Mouse (Mus musculus): ENCODE data around the gene Lonp2.

Gene Lonp2

DNA sequence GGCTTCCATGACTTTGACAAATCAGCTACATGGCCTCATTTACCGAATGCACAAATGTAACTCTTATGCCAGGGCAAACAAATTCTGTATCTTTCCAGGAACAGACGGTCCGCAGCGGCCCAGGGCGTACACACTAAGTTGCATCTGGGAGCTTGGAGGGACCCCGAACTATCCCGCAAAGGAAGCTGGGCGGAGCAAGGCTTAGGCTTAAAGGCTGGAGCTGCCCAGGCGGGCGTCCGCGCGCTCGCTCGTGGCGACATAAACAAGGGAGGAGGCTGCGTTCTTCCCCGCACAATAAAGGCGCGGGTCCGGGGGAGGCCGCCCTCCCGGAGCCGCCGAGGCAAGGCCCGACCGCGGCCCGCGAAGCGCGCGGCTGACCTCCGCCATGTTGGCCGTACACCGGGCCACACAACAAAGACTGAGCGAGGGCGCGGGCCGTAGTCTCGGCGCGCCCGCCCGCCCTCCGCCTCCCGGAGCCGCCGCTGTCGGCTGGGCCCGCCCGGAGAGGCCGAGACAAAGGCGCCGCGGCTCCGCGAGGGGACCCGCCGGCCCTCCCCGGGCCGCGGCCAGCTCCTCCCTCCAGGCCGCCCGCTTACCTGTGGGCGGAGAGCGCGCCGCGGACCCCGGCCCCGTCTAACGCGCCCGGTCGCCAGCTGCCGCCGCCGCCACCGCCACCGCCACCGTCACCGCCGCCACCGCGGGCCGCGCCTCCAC lies 121.5 kb downstream of the Lonp2 start, which contains the start of the genes Gm10638 and Siah1a:
Gene Gm10638 (plus strand): TSS at position 479 of the 714 bp plus-strand sequence.
Gene Siah1a (minus strand): TSS at position 714 of the 714 bp plus-strand sequence.
- in situ Hi-C loops (cut with MboI, MseI), result loop anchor here (10.0 kb wide), 1 partner anchor 121 kb away; the partner anchor contains the start of gene Lonp2

DNA sequence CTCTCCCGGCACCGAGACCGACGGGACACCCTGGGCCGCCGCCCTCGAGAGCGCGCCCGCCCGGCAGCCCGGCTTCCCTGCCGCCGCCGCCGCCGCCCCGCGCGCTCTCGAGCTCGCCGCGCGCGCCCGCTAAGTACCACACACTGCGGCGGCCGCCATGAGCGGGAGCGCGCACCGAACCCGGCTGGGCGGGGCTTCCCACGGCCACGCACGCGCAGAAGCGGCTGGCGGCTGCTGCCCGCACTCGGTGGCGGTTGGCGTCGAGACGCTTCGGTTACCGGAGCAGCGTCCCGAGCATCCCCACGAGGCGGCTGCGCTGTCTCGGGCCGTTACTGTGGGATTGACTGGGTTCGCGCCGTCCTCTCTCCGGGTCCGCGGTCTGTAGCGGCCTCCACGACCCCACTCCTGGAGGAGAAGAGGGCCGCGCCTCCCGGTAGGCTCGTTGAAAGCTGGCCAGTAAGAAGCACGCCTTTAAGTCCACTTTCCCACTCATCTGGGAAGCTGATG lies 122.1 kb downstream of the Lonp2 start:
- in situ Hi-C loops (cut with MboI, MseI), result loop anchor here (10.0 kb wide), 1 partner anchor 121 kb away; the partner anchor contains the start of gene Lonp2

DNA sequence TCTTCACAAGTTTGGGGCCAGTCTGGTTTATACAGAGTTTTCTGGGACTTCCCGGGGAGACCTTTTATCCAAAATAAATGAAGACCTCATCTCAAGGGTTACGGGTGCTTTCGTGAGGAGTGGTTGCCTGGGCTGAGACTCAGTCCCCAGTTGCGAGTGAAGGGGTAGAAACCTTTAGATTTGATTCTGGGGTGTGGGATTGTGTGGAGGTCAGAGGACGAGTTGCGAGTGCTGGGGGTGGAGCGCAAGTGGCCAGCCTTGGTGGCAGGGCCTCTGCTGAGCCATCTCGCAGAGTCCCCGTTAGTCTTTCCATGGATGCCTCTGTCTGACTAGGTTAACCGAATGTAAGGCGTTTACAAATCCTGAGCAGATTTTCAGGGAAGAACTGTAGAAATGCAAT lies 122.7 kb downstream of the Lonp2 start:
- in situ Hi-C loops (cut with MboI, MseI), result loop anchor here (10.0 kb wide), 1 partner anchor 122 kb away; the partner anchor contains the start of gene Lonp2

DNA sequence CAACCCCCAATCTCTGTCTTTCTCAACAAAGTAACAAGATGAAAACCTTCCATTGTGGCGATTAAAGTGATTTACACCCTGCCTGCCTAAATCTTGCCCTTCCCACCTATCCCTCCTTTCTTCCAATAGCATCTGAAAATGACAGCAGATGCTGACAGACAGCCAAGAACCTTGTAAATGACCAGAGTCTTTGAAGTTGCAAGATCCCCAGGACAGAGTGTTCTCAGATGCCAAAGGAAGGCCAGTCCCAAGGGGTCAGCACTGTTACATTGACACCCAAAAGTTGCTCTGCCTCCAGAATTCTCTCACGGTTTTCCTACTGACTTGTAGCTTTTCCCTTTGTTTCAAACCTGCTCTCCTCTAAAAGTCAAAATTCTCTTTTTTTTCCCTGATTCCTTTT lies 126.0 kb downstream of the Lonp2 start:
- in situ Hi-C loops (cut with MboI, MseI), result loop anchor here (10.0 kb wide), 1 partner anchor 125 kb away; the partner anchor contains the start of gene Lonp2

DNA sequence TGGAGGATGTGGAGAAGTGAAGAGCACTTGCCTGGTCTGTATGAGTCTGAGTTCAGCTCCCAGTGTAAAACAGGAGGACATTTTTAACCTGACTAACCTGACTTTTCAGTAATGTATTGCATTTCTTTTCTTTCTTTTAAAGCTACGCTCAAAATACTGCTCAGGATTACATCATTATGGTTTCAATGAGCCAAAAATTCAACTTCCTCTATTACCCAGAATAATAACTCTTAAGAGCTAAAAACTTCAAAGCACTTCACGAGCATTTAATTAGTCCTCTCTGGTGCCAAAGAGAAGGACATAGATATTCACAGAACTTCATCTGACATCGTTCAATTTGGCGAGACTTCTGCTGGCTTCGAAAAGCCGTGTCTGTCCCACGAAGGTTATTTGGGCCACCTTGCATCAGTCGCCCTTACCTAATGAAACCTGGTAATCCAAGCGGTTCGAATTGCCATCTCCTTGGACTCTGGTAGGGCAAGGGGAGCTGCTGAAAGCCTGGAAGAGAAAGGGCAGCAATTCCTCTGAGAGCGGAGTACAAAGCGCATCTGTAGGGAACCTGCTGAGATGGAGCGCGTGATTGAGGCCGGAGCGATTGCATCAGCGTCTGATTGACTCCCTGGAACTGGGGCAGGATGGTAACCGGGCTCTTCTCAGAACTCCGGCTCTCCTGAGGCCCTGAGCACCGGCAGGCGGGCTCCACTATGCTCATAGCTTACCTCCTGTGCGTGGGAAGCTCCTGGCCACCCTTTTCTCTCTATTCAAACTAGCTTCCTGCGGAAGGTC lies 133.3 kb downstream of the Lonp2 start:
- in situ Hi-C loops (cut with MboI, MseI), result no loop called here

DNA sequence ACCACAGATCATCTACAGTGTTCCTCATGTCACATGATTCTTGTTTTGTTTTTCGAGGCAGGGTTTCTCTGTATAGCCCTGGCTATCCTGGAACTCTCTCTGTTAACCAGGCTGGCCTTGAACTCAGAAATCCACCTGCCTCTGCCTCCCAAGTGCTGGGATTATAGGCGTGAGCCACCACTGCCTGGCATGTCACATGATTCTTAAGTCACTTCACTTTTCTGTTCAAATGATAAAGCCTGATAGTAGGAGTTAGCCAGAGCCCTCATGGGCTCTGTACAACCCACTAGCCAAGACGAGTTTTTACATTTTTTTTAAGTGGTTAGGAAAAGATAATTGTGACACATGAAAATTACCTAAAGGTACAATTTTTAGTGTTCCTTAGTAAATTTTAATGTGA lies 134.8 kb downstream of the Lonp2 start:
- in situ Hi-C loops (cut with MboI, MseI), result no loop called here

DNA sequence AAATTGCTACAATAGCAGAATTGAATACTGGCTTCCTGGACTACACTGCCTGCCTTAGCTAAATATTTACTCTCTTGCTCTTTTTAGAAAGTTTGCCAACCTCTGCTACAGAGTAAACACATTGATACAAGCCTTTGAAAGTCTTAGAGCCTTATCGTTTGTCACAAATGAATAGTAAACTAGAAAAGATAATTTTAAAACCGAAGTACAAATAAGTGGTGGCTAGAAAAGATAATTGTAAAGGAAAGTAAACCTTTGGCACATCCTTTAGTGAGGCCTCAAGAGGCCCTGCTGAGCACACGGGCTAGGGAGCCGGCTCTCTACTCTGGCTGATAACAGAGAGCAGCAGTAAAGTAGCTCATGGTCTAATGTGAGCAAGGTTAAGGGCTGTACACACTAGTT lies 135.2 kb downstream of the Lonp2 start:
- in situ Hi-C loops (cut with MboI, MseI), result no loop called here

DNA sequence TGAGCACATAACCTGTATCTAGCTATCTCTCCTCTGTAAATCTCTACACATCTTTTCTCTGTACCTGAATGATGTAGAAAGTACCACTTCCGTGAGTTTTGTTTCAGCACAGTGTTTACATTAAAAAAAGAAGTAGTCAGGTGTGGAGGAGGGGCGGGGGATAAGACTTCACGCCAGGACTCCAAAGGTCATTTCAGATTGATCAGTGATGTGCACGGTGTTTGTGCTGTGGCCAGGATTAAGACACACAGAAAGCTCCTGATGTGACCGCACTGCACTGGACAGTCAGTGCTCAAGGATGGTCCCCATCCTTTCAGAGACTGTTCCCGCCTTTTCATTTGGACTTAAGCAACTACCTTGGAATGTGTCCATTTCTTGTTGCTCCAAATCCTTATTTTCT lies 136.9 kb downstream of the Lonp2 start:
- in situ Hi-C loops (cut with MboI, MseI), result no loop called here

DNA sequence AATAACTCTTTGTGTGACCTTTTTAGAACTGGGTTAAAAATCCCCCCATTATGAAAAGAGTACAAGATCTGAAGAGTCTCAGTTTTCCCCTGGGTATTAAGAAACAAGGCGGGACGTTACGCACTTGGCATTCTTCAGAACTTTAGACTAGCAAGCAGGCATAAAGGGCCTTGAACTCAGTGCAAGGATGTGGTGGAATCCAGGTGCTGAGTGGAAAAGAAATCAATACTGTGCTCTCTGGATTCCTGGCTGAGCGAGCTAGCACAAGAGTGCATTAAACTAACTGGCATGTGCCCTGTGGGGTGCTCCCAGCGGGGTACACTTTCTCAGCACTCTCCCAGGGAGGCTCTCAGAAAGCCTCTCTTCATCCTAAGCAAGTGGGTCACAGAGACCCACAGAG lies 139.0 kb downstream of the Lonp2 start:
- in situ Hi-C loops (cut with MboI, MseI), result no loop called here

DNA sequence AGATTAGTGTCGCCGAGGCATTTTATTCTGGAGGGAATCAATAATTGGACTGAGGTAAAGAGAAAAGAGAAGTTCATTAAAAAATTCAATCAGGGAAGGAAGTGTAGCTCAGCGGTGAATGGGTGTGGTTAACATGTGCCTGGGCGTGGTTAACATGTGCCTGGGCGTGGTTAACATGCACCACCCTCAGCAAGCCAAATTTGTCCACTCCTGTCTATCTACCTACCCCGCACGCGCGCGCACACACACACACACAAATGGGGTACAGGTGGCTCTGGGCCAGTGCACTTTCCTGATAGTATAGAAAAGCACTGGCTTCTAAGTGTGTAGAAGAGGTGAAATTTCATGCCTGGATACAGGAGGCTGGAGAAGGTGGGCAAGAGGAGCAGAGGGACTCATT lies 141.3 kb downstream of the Lonp2 start:
- in situ Hi-C loops (cut with MboI, MseI), result no loop called here

DNA sequence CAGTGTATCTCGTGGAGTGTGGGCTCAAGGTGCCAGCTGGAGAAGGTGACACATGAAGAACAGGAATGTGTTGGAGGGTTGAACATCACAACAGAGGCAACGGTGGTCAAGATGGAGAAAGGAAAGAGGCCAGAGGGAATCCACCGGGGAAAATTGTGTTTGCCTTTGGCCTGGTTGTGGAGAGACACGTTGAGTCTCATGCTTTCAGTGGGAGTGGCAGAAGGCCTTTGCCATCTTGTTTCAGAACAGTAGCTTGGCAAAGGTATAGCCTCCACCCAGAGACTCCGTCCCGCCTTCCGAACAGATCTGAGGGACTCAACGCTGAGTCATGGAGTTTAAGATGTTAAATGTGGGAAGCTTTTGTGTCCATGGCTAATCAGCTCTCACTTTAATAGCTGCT lies 141.8 kb downstream of the Lonp2 start:
- in situ Hi-C loops (cut with MboI, MseI), result no loop called here

DNA sequence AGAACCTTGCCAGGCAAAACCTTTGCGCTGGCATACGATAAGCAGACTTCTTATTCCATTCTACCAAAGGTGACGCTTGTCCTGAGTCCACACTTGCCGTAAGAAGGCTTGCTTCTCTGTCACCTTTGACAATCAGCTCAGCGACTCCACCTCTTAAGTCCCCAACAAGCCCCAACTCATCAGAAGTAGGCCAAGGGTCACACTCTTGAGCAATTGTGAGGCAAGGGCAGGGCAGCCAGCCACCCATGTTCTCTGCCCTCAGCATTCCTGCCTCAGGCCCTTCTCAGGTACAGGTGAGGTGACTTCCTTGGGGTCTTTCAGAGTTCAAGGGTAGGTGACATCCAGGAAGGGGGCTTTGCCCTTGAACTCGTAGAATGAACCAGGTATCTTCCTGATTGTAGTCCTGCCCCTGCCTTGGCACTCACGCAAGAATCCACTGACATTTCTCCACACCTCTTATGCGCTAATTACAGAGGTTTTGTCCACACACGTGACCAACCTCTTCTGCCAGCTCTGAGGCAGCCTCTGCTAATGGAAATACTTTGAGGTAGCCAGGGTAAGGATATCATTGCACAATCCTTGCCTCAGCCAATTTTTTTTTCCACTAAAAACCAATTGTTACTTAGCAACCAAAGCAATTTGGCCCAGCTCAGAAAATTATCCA lies 142.8 kb downstream of the Lonp2 start:
- in situ Hi-C loops (cut with MboI, MseI), result no loop called here

DNA sequence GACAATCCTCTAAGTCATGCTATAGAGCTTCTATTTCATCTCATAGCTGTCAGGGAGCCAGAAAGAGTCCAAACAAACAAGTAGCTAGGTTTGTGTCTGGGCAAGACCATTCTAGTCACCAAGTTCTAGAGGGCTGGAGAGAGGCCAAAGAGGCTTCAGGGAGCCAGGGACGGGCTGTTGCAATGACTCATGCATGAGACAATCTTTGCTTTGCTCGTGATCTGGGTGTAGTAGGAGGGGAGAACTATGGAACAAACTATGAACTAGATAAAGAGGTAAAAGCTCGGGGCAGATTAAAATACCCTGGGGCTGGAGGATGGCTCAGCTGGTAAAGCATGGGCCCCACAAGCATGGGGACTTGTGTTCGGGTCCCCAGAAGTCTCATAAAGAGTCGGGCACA lies 144.7 kb downstream of the Lonp2 start:
- in situ Hi-C loops (cut with MboI, MseI), result no loop called here

DNA sequence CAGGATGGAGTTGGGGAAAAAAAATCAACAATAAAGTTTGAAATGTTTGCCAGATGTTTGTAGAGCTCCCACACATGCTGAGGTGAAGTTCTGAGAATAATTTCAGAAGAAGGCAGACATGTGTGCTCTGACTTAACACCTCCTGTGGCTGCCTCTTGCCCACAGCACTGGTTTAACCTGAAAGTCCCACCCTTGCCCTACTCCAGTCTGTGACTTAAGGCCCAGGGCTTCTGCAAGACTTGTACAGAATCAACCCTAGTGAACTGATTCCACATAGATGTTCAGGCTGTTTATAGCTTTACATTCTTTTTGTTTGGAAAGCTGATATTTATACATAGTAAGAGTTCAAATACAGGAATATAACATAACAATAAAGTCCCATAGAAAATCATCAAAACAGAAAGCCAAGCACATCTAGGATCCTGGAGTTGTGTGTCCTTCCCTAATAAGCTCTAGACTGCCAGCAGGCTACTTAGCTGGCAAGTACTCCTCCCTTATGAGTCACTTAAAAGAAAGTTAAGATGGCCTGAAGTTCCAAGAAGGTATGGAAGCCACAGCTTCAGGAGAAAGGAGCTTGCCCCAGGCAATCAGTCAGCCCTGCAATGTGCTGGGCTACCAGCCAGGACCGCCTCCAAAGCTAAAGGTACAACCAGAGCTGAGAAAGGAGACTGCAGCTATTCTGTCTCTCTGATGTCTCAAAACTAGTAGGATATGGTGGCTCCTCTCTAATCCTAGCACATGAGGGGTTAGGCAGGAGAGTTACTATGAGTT lies 146.3 kb downstream of the Lonp2 start:
- in situ Hi-C loops (cut with MboI, MseI), result no loop called here
